Mouse (Mus musculus): ENCODE measurements around the gene Nlrp5.
"Not testable (repeated sequence)": the region's sequence is repeated elsewhere in the genome, so short reads cannot be mapped to it uniquely, and the experiment has no call there.

Nlrp5 gene

DNA sequence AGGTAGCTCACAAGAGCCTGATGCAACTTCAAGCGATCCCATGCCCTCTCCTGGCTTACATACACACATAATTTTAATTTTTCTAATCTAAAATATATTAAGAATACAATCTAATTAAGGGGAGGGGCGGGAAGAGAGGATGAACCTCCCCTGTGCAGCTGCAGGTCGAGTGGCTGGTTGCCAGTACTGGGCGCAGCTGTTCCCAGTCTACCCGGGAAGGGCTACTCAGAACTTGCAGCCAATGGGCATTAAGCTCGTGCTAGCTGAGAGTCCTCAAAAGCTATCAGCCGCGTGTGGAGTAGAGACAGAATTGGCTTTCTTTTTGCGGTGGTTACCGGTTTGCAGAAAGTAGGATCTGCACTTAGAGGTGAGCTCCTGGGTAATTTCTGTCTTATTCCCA, at the start of gene Nlrp5:
TSS of gene Nlrp5 (plus strand) at position 301 of the 400 bp plus-strand sequence.
- no peak for DNase-seq (ENCODE audit: low spot score in 2 of 2)

- not testable (repeated sequence) for DNase-seq (ENCODE audit: low spot score in 2 of 2)
Observed at GRCm38 (mm10) chr7:23358311-23358710, 27.4 kb upstream of the Nlrp5 start.

- not testable (repeated sequence) for DNase-seq (ENCODE audit: low spot score in 2 of 2)
Observed at GRCm38 (mm10) chr7:23470201-23470600, 84.5 kb downstream of the Nlrp5 start.

DNA sequence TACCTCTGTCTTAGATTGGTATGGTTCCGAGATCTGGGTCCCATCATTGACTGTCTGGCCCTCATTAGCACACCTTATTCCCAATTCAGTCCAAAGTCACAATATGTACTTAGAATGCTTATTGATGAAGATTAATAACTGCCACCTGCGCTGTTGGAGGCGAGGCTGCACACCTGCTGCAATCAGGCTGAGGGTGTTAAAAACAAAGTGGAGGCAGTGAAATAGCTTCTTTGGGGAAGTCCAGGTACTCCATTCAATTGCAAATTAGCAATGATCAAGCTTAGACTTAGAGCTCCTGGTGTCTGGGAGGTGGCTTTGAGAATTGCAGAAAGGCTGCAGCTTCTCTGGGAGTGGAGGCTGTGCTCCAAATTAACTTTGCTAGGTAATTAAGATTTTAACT, 85.1 kb downstream of the Nlrp5 start:
- DNase-seq (ENCODE audit: low spot score in 2 of 2): not testable (repeated sequence)

- not testable (repeated sequence) for DNase-seq (ENCODE audit: low spot score in 2 of 2)
Observed at GRCm38 (mm10) chr7:23472886-23473285, 87.2 kb downstream of the Nlrp5 start.
